Mouse (Mus musculus) heart, adult 18-20 months (tissue): ENCODE data around the gene Fam163b. TPM values are rescaled to one million over a fixed set of nuclear protein-coding genes. Genes with fewer than 3 reads are reported as not detected.
A peak's percentile ranks its signal among the peaks of the same experiment; 100 is the strongest.

Experiments
- DNase-seq, 2 experiments: peaks; one replicate each; pipeline ENCODE4 v3.0.0; 2021 to 2022; ENCODE audit warnings: mixed read lengths in 1 of 2
- long read RNA-seq, 2 experiments: library from polyadenylated mRNA; stranded (forward); transcript quantifications; one replicate each; pipeline ENCODE4 v2.0.0; 2021
- total RNA-seq, 2 experiments: library from RNA; stranded (reverse); gene quantifications; 2 replicates each; pipeline ENCODE4 v1.2.3; 2021

Gene Fam163b
- total RNA-seq: under 1 TPM; 0.37 to 0.39 TPM
- long read RNA-seq, experiment 1, partial matches to known transcripts: 0 of 1 reads
- long read RNA-seq, experiment 1, other reads (novel, unspliced or antisense): 0 of 1 reads
- long read RNA-seq, experiment 2: 0 reads

DNA sequence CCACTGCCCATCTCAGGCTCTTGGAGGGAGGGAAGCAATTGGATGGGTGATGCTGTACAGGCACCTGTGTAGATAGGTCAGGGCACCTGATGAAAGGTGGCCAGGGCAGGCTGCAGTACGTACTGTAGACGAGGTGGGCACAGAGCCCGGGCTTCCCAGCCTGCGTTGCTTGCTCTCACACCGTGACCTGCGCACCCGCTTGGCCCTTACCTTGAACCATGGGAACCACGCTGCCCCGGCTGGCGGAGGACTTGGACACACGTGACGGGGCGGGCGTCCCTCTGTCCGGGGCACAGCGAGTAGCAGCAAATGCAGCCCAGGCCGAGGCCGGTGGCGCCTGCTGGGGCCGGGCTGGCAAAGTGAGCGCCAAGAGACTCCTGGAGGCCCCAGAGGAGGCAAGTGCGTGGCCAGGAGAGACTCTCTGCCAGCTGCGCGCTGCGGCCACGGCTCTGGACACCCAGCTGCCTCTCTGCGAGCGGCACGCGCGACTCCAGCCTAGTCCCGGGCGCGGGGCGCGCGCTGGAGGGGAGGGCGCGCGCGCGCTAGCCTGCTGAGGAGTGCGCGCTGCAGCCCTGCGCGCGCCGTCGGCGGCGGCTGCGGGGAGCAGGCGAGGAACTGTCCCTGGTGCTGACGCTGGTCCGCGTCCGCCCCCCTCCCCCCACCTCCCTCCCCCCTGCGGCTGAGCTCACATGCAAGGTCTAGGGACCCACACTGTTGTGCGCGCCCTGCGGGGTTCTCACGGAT is at the start of gene Fam163b:
TSS of gene Fam163b (minus strand) at position 542 of the 744 bp plus-strand sequence.
- DNase-seq: peak; percentile 12 to 16

DNA sequence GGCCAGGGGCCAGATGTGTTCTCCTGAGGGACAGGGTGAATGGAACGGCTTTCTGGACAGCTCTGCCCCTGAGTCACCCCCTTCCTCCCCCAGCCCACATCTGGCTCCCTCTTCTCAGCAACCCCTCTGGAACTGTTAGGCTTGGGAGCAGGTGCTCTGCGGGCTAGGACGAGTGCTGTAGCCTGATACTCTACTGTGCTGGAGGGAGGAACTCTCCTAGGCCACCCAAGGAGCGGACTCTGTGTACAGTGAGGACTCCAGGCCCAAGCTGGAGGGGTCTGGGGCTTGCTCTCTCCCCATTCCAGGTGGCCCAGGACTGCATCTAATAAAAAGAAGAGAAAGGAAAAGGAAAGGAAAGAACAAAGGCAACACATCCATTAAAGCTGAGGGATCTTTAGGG is 47.7 kb upstream of the Fam163b start:
- DNase-seq: no peak

DNA sequence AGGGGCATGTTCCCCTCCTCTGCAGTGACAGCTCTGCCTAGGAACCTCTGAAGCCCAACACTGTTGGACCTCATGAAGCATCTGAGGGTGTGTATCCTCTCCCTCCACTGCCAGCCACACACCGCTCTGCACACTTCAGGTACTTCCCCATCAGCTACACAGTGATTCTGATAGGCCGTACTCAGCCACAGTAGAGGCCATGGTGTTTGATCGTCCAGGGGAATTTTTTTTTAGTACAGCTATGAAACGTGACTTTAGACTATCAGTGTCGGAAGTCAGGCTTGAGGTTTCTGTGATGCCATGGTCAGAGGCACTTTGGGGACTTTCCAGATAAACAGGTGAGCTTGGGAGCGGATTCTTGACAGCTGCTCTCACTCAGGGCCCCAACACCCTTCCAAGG is 45.2 kb upstream of the Fam163b start:
- DNase-seq: no peak

DNA sequence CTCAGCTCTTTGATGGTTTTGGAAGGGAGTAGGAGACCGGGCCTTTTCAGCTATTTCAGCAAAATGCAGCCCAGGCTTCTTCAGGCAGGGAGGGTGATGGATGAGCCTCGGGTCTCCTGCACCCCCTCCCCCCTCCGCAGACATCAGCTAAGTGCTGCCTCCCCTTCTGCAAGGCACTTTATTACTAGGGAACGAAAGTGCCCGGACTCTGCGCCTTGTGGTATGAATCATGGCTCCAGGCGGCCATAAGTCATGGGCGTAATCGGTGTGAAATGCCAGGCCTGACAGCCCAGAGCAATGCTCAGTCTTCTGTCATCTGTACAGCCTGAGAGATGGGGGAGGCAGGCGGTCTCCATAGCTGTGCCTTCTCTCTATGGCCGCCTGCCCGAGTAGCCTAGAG is 41.4 kb upstream of the Fam163b start:
- DNase-seq: no peak

DNA sequence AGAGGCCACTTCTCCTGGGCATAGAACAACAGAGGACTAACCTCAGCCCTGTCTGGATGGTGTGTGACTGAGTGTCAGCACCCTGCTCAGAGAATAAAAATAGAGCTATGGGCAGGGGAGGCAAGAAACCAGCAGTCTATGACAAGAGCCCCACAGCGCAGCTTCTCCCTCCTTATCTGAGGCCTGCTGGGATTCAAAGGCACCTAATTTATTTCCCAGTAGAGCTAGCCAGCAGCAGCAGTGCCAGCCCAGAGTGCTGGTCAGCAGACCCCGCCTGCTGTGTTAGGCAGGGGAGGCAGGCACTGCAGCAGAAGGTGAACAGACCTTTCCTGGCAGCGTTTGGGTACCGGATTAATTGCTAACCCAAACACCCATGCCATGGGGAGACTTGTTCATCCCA is 39.6 kb upstream of the Fam163b start:
- peak; percentile 44 to 72 for DNase-seq

DNA sequence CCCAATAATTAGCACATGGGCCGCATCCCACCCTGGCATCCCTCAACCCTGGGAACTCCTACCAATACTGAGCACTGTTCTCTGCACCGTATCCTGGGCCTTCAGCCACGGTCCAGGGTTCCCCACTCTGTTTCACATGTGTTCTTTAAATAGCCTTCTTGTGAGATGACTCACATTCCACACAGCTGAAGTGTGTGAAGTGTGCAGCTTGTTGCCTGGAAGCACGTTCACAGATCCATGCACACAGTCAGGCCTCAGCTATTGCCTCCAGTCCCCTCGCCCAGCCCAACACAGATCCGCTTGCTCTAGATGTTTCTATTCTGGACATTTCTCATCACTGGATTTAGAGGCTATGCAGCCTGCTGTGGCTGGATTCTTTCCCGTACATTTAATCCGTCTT is 36.8 kb upstream of the Fam163b start:
- peak in 1 of 2 experiments; percentile 41 for DNase-seq

DNA sequence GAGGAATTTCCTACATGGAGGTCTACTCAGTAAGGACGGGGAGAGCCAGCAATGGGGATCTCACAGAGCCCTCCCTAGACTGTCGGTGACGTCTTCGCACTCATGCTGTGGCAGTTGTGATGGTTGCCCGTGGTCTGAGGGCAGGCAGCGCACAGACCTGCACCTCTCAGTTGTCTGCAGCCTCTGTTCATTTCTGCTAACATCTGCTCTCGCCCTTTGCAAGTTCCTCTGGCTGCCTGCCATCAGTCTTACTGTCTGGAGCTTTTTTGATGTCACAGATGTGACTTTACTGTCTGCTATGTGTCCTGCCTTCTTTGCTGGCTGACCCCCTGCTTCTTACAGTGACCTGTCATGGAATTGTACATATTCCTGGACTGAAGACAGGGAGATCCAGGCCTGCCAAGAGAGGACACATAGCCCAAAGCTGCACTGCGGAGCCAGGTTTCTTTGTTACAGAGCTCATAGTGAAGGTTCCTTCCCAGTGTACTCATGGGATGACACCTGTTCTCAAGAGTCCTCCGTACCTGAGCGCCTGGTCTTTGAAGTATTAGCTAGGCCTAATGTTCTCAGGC is 33.5 kb upstream of the Fam163b start:
- peak; percentile 31 to 52 for DNase-seq

DNA sequence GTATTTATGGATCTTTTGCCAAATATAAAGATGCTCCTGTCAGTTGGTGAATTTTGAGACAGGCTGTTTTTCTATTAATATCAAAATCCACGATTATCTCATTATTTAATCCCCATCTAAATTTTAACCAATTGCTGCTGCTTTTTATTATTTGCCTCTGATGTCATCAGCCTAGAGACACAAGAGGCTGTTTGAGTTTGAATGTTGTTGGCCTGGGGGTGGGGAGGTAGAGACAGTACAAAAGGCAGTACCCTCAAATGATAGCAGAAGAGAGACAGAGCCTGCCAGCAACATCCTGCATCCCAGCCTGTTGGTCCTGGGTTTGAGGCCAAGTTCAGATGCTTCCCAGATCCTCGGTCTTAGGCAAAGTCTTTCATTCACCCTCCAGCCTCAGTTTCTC is 32.0 kb upstream of the Fam163b start:
- no peak for DNase-seq

DNA sequence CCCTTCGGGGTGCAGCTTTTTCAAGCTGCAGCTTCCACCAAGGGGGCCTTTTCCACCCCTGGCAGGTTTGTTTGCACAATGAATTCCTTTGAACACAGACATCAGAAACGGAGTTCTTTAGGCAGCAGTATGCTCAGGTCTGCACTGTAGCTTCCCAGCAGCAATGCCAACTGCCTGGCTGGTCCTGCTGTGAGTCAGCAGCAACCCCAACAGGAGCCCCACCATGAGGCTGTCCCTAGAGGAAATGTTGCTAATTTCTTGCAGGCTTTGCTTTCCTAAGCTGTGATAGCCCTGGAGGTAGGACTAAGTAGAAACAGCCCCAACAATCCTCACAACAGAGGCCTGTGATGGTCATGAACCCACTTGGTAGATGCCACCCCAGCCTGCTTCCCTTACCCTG is 24.7 kb upstream of the Fam163b start:
- DNase-seq: no peak

DNA sequence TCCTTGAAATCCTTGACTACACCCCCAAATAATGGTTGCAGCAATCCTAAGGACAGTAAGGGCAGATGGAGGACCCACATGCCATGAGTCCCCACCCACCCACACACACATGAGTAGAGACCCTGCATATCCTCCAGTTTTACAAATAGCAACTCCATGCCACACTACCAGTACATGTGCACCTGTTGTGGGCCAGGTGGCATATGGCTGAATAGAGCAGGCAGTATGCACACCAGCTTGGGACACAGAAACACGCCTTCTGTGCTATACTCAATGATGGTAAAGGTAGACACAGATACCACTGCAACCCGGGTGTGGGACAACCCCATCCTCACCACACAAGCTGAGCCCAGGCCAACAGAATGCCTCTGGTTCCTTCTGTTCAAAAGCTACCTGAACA is 23.8 kb upstream of the Fam163b start:
- no peak for DNase-seq

DNA sequence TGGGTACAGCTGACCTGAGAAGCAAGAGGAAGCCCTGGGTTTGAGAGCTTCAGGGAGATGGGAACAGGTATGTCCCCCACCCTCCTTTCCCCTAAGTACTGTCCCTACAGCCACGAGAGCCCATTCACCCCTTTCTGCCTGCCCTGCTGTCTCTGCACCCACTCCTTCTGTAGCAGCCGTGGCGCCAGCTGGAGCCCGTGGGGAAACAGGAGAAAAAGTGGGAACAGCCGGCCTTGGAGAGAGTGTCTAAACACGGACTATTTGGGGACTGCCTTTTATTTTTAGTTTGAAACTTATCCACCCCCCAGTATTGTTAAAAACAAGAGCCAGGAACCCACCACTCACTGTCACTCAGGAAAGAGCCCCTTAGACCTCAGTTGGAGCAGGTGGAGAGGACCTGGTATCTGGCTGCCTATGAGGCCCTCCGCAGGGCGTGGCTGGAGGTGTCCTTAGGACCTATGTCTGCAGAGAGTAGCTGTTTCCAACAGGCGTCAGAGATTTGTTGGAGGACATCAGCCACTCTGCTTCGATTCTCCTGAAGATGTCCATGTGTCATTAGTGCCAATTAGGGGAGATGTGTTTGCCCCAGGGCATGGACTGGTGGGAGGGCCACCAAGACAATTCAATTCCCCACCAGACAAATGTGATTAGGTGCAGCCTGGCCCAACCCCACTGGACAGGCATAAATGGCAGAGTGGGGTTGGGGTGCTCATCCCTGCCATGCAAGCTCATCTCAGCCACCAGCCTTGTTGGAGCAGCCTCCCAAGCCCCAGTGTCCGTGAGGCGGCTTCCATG is 22.7 kb upstream of the Fam163b start, which contains the start of gene Dbh:
TSS of gene Dbh (plus strand) at position 438 of the 795 bp plus-strand sequence.
- no peak for DNase-seq

DNA sequence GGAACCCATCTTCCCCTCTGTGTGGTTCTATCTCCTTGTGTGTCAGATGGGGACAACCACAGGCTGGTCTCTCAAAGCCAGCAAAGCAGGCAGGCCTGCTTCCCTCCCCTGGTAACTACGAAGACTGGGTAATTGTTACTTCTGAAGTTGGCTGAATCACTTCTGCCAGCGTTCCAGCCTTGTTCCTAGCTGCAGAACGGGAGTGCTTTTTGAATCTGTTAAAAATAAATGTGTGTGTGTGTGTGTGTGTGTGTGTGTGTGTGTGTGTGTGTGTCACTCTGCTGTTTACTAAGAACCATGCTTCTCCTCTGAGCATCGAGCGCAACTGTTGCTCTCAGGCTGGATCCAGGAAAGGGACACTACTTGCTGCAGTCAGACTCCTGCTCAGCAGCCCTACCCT is 21.6 kb upstream of the Fam163b start:
- no peak for DNase-seq

DNA sequence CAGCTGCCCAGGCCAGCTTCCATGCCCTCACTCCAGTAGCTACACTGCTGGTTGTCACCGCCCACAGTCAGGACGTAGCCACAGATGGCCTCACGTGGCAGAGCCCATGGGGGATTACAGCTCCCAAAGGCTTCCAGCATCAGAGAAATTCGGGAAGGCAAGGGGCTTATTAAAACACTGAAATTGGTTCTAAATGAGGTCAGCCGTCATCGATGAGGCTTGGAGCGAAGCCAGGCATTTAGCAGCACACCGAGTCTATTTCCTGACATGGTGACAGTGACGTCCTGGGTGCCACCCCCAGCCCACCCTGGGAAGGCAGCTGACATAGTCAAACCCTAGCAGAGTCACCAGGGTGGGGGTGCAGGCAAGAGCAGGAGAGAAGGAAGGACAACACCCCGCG is 20.4 kb upstream of the Fam163b start:
- DNase-seq: no peak

DNA sequence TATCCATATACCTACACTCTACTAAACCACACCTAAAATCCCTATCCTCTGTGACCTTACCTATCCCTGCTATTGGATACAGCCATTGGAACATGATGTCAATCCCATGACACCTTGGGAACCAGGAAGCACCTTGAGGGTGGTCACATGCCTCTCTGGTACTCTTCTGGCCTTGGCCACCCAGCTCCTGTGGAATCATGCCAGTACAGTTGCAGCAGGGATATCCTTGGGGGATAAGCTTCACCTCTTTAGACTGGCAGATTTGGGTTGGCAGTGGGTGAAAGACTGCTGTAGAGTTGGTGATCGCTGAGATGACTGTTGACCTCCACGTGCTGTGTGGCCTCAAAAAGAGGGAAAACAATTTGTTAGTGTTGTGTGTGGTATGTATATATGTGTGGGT is 19.2 kb upstream of the Fam163b start:
- no peak for DNase-seq

DNA sequence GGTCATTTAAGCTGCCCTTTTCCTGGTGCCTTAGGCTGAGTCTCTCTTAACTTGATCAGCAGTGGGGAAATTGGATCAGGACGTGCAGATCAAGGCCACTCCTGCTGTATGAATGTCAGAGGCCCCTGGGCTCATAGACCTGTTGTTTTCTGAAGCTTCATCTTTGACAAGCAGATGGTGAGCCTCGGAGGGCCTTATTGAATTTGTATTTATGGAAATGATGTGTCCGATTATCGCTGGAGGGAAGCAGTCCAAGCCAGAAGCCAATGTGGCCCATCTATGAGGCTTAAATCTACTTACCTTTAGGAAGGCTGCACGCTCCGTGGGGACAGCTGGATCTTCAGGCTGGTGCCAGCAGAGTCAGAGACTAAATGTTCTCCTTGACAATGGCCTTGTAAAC is 14.3 kb upstream of the Fam163b start:
- DNase-seq: no peak

DNA sequence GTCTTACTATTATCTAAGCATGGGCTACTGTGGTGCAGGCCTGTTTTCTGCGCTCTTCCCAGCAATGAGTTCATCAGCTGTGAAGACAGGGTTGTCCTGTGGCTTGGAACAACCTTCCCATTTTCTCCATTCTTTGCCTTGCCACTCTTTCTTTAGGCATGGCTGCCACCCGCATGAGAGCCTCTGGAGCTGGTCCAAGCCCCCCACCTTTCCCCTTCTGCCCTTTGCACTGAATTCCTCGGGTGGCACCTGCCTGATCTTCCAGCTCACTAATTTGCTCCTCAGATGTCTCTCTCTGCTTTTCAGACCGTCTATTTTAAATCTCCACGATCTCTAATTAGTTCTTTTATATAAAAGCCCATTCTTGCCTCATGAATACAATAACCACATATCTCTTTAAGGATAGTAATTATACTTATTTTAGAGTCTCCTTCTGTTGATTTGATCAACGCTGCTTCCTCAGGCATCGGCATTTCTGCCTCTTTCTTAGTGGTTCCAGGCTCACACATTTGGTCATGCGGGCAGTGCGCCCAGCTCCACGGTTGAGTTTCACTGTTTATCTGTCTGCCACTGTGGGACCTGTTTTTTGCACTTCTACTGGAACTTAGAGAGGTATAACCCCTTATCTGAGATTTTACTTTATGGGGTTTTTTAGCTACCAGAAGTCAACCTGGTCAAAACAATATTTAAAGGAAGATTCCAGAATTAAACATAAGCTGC is 12.3 kb upstream of the Fam163b start:
- DNase-seq: no peak

DNA sequence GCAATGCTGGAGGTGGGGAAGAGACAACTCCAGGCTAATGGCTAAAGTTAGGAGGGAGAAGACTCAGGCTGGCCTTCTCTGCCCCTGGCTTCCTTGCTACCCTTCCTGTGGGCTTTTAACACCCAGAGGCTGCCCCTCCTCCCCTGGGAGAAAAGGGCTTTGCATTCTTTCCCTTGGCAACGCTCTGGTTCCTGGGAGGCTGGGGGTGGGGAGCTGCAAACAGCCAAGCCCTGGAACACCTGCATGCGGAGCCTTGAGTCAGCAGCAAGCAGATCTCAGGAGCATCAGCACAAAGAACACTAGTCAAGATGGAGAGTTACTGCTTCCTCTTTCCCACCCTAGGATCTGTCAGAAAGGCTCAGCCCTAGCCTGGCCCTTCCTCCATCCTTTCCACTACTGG is 7.2 kb upstream of the Fam163b start:
- DNase-seq: no peak

DNA sequence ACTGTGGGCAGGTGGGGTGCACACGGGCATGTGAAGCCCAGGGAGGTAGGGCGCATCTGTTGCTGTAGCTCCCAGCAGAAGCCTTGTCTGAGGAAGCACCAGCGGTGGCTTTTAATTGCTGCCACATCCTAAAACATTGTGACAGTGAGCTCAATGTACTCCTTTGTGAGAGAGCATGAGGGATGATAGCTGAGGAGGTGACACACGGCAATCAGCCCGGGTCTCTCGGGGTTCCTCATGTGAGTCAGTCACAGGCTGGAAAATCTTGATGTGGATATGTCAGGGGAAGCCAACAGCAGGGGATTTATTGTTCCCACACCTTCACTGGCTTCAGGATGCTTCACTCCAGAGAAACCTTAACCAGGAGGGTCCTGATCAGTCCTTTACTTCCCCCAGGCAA is 4.5 kb upstream of the Fam163b start:
- no peak for DNase-seq

DNA sequence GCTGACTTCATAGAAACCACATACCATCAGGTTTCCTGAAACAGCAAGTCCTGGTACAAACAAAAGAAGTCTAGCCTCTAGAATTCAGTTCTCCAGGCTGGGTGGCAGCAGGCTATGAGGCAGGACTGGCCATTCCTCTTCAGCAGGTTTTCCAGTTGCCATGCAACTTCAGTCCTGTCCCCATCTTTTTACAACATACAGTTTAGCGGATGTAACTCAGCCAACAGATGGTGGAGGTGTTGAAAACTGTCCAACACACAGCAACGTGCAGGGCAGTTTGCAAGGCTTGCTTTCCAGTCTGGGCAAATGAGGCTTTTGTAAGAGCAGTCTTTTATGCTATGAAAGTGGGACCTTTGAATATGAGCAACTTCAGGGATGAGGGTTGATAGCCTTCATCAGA is 2.7 kb upstream of the Fam163b start:
- no peak for DNase-seq

DNA sequence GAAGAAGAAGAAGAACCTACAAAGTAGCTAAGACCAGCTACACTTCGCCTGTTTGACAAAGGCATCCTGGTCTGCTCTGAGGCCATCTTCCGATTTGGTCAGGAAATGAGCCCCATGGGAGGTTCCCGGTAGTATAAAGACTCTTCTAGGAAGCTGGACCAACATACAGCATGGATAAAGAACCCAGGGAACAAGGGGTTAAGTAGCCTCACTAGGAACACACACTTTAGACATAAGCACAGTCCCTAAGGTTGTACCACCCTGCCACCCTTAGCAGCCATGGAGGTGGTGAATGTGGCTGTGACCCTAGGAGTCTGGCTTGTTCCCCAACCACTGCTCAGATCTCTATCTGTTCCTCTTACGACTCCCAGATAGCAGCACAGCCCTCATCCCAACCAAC is 3.9 kb downstream of the Fam163b start:
- DNase-seq: no peak

DNA sequence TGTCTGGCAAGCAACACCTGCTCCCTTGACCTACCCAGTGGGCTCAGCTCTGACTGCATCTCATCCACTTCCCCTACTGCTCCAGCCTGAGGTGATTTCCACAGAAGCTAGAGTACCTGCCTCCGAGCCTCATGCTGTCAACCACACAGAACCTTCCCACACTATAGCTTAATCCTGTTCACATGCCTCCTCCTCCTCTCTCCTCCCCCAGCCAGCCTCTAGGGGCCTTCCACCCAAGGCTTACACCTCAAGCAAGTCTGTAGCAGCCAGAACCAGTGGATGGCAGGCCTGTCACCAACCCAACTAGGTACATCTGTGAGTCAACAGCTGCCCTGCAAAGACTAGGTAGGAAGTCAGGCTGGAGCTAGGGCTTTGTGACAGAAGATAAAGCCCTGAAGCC is 5.5 kb downstream of the Fam163b start:
- DNase-seq: no peak

DNA sequence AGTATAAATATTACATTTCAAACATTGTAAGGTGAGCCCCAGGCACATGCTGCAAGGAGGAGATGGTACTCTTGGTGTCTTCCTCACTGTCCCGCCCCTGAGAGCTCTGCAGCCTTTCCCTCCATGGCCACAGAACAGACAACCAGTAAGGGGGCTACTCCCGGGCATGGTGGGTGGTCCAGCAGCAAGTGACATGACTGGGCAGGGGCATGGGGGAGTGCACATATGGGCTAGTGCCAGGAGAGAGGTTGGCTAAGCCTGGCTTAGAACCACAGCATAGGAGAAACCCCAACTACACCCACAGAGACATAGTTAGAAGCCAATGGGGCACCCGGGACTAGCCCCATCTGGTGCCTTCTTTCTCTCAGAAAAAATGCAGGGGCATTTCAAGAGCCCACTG is 6.0 kb downstream of the Fam163b start:
- no peak for DNase-seq

DNA sequence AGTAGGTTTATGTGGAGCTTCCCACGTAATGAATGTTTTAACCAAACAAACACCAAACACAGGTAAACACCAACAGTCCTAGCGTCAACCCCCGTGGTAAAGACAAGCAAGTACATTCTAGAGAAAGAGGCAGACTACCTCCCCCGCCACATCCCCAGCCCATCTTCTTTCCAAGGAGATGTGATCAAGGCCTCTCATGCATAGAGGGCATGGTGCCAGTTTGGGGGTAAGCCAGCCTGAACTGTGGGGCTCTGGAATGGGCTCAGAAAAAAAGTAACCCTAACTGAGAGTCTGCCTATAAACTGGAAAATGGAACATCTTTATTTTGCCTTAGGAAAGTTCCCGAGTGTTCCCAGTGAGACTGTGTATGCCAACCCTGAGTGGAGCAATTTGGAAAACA is 6.4 kb downstream of the Fam163b start:
- DNase-seq: no peak
